8 mouse cellular contexts compared by ENCODE assay signal in genomic region chr9:103207846-103208245, GRCm38 (mm10). TPM values are rescaled to one million over a fixed set of nuclear protein-coding genes. Genes with fewer than 3 reads are reported as not detected.
DNase-seq lines count a peak whose midpoint lies in the region; ATAC-seq and TF ChIP-seq lines count a peak whose summit lies in the region.

No protein-coding gene starts in this region.

- peak; percentile 87 for ATAC-seq in forebrain, postnatal 0 days
- peak; percentile 77 for ATAC-seq in hindbrain, embryonic 12.5 days (ENCODE audit: low FRiP score)

- H3K27me3 ChIP-seq in forebrain, postnatal 0 days (ENCODE audit: insufficient read depth, low read length): no peaks in the 10 kb centered on the region
- no peaks in the 10 kb centered on the region for H3K27me3 ChIP-seq in hindbrain, embryonic 12.5 days

- 7% methylated on average over 16 of the region's 16 CpGs for WGBS in forebrain, postnatal 0 days
- WGBS in hindbrain, embryonic 12.5 days: 9% methylated on average over 16 of the region's 16 CpGs

- peak overlapping the region; percentile 16; the same call in 1 of the 2 replicates for H3K4me3 ChIP-seq in forebrain, postnatal 0 days (ENCODE audit: low read depth, low read length)
- H3K4me3 ChIP-seq in hindbrain, embryonic 12.5 days: peak overlapping the region; percentile 11; the same call in 1 of the 2 replicates

- peak overlapping the region; percentile 37 for H3K4me2 ChIP-seq in forebrain, postnatal 0 days (ENCODE audit: low read depth)
- H3K4me2 ChIP-seq in hindbrain, embryonic 12.5 days (replicated peaks): peak overlapping the region; percentile 46

- no peaks in the 10 kb centered on the region for H3K9me3 ChIP-seq in forebrain, postnatal 0 days (ENCODE audit: low read length)
- H3K9me3 ChIP-seq in hindbrain, embryonic 12.5 days (replicated peaks): no peaks in the 10 kb centered on the region

- peak; percentile 85 for TF ChIP-seq CTCF in forebrain, postnatal 0 days (IDR thresholded peaks at IDR 0.05; ENCODE audit: low read depth)

- H3K36me3 ChIP-seq in forebrain, postnatal 0 days (ENCODE audit: insufficient read depth): no peaks in the 10 kb centered on the region
- H3K36me3 ChIP-seq in hindbrain, embryonic 12.5 days: no peaks in the 10 kb centered on the region

- no peaks in the 10 kb centered on the region for H3K4me1 ChIP-seq in forebrain, postnatal 0 days (ENCODE audit: insufficient read depth)
- H3K4me1 ChIP-seq in hindbrain, embryonic 12.5 days: peaks cover 5% of the 10 kb centered on the region

- H3K9ac ChIP-seq in forebrain, postnatal 0 days: no peak overlapping the region
- no peak overlapping the region for H3K9ac ChIP-seq in hindbrain, embryonic 12.5 days

- H3K27ac ChIP-seq in forebrain, postnatal 0 days (ENCODE audit: low read depth, low read length): no peak overlapping the region
- H3K27ac ChIP-seq in hindbrain, embryonic 12.5 days: no peak overlapping the region

- DNase-seq in Muller cell, postnatal 12 days (ENCODE audit: inconsistent ontology term): peak; percentile 74
- peak; percentile 68 to 76 for DNase-seq in cerebellum, adult 18-20 months
- peak; percentile 81 for DNase-seq in forebrain, postnatal 0 days
- peak; percentile 61 to 69 for DNase-seq in layer of hippocampus, postnatal 10 days (ENCODE audit: low spot score in 2 of 2)
- DNase-seq in lung, postnatal 10 days: peak; percentile 85
- peak; percentile 57 for DNase-seq in retina, adult 2 months (ENCODE audit: low read depth, low spot score)
- peak; percentile 81 for DNase-seq in thymus, postnatal 14 days

RNA-seq across cellular contexts. Expression of gene Srprb, which starts 5.9 kb away (rescaled TPM):
- total RNA-seq in forebrain, postnatal 0 days (2014; rRNA removed): 41.9 and 43.3 TPM in 2 replicates
- polyA plus RNA-seq in forebrain, postnatal 0 days (2015; fragmentation: Nextera tagmentation; extraction: Ambion mirVana): 37.3 and 40.1 TPM in 2 replicates
- 47.6 and 49.5 TPM in 2 replicates for polyA plus RNA-seq in hindbrain, embryonic 12.5 days (2016; fragmentation: Nextera tagmentation; extraction: Ambion mirVana)
- 10 to 100 TPM; 21.5 to 23.7 TPM for total RNA-seq in layer of hippocampus, postnatal 10 days (2021)

RNA-seq across cellular contexts. Expression of gene Gm20425, which starts 22.3 kb away (rescaled TPM):
- not detected in 2 replicates for total RNA-seq in forebrain, postnatal 0 days (2014; rRNA removed)
- 3.4 and 3.7 TPM in 2 replicates for polyA plus RNA-seq in forebrain, postnatal 0 days (2015; fragmentation: Nextera tagmentation; extraction: Ambion mirVana)
- 3.8 and 6.1 TPM in 2 replicates for polyA plus RNA-seq in hindbrain, embryonic 12.5 days (2016; fragmentation: Nextera tagmentation; extraction: Ambion mirVana)
- total RNA-seq in layer of hippocampus, postnatal 10 days (2021): 1 to 10 TPM; 5.1 to 5.3 TPM

RNA-seq across cellular contexts. Expression of gene Trf, which starts 22.4 kb away (rescaled TPM):
- total RNA-seq in forebrain, postnatal 0 days (2014; rRNA removed): 25.1 and 26.5 TPM in 2 replicates
- polyA plus RNA-seq in forebrain, postnatal 0 days (2015; fragmentation: Nextera tagmentation; extraction: Ambion mirVana): 20.0 and 27.5 TPM in 2 replicates
- 18.5 and 20.0 TPM in 2 replicates for polyA plus RNA-seq in hindbrain, embryonic 12.5 days (2016; fragmentation: Nextera tagmentation; extraction: Ambion mirVana)
- 10 to 100 TPM; 13.8 to 19.9 TPM for total RNA-seq in layer of hippocampus, postnatal 10 days (2021)
